Mouse (Mus musculus) intestine, embryonic 14.5 days (tissue): Measurements from ENCODE around the gene Plxna4. TPM values are rescaled to one million over a fixed set of nuclear protein-coding genes. Genes with fewer than 3 reads are reported as not detected.

Source experiments
- ATAC-seq: fragments of 200-750 bp; cut with Nextera tagmentation; replicated peaks from 2 replicates; pipeline ENCODE4 v1.8.0; 2017; ENCODE audit warnings: low read depth, moderate number of reproducible peaks, moderate TSS enrichment, moderate library complexity; ENCODE audit not compliant: low FRiP score, low TSS enrichment
- DNase-seq: peaks from one replicate; pipeline ENCODE4 v3.0.0-alpha.2; 2018; ENCODE audit warnings: low spot score
- H3K27ac ChIP-seq: fragments of 300-500 bp; sonication (generic); 2 replicates; pipeline ENCODE4 v1.5.1; 2014; ENCODE audit warnings: low read depth, mild to moderate bottlenecking, control low read depth
- H3K27me3 ChIP-seq: fragments of 300-500 bp; sonication (generic); replicated peaks from 2 replicates; pipeline ENCODE4 v1.6.1; 2014; ENCODE audit warnings: low read length, control low read depth; ENCODE audit not compliant: control insufficient read depth, insufficient read depth
- H3K36me3 ChIP-seq: fragments of 300-500 bp; sonication (generic); 2 replicates; pipeline ENCODE4 v1.6.1; 2014; ENCODE audit warnings: low read length, control low read depth; ENCODE audit not compliant: control insufficient read depth, insufficient read depth
- H3K4me1 ChIP-seq: fragments of 300-500 bp; sonication (generic); replicated peaks from 2 replicates; pipeline ENCODE4 v1.6.1; 2014; ENCODE audit warnings: low read length, control low read depth, mixed read lengths; ENCODE audit not compliant: control insufficient read depth, insufficient read depth
- H3K4me2 ChIP-seq: fragments of 300-500 bp; sonication (generic); 2 replicates; pipeline ENCODE4 v1.6.1; 2014; ENCODE audit warnings: low read length
- H3K4me3 ChIP-seq: fragments of 300-500 bp; sonication (generic); 2 replicates; pipeline ENCODE4 v1.5.1; 2014; ENCODE audit warnings: low read depth, low read length, control low read depth, mixed read lengths
- H3K9ac ChIP-seq: fragments of 300-500 bp; sonication (generic); 2 replicates; pipeline ENCODE4 v1.6.1; 2014; ENCODE audit warnings: mild to moderate bottlenecking, low read length
- H3K9me3 ChIP-seq: fragments of 300-500 bp; sonication (generic); 2 replicates; pipeline ENCODE4 v1.6.1; 2016; ENCODE audit warnings: low read length, control low read depth; ENCODE audit not compliant: control insufficient read depth
- WGBS: fragments of 180-500 bp; shearing (Covaris S2); extraction: QIAGEN DNeasy Blood & Tissue Kit; methylation state at CpG from one replicate; pipeline ENCODE4 v1.1.7; 2014; 5-methylcytosine and 5-hydroxymethylcytosine counted together
- polyA plus RNA-seq: library from polyadenylated mRNA; unstranded; fragments of >200 nt; fragmentation: Nextera tagmentation; extraction: Ambion mirVana; gene quantifications from 2 replicates; pipeline ENCODE4 v1.2.1, GENCODE M21; 2014

The Plxna4 gene
- polyA plus RNA-seq, 1 experiment from 2014 or later, result 4.7 TPM

DNA sequence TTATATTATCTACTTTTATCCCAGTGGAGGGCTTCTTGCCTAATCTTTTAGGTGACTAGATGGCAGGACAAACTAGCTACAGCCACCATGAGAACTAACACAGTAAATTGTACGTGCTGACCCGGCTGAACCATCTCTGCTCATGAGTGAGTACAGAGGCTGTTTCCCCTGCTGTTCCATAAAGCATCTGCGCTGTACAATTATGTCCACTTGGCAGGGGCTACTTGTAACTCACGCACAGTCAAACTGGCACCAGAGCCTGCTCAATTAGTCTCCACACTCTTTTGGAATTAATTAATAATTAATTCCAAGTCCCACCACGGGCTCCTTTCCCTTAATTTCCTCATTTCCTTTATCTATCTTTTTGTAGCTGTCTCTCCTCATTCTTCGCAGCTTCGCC is 335.8 kb downstream of the Plxna4 start:
- Histone ChIP-seq H3K27me3 (no peaks in the 10 kb centered on the region), H3K4me1 (no peaks in the 10 kb centered on the region), H3K36me3 (no peaks in the 10 kb centered on the region), H3K4me2 (no peak overlapping the region), H3K9ac (no peak overlapping the region), H3K4me3 (no peak overlapping the region), H3K9me3 (no peaks in the 10 kb centered on the region), H3K27ac (no peak overlapping the region)
- ATAC-seq (no peak), DNase-seq (no peak)
- 82% methylated on average over 7 of the region's 7 CpGs for WGBS

DNA sequence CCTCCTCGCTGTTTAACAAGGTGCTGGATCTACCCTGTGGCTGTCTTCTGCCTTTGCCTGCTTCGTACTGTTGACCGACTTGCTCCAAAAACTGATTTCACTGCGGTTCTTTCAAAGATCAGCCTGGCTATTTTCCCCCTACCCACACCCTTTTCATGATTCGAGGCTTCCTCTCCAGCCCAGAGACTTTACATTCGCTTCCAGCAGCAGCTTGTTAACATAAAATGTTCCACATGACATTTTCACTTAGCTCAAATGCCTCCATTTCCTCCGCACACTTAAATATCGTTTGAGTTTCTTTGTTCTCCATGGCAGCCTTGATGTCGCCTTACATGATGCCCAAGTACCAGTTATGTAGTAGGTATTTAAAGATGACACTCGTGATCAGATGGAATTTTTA is 336.3 kb downstream of the Plxna4 start:
- no peak overlapping the region for H3K4me3 ChIP-seq
- no peak overlapping the region for H3K9ac ChIP-seq
- WGBS, result 80% methylated on average over 10 of the region's 10 CpGs
- ATAC-seq (no peak), DNase-seq (no peak)
- no peaks in the 10 kb centered on the region for H3K4me1 ChIP-seq
- no peaks in the 10 kb centered on the region for H3K27me3 ChIP-seq
- H3K9me3 ChIP-seq, result no peaks in the 10 kb centered on the region
- H3K4me2 ChIP-seq, result no peak overlapping the region
- H3K36me3 ChIP-seq, result no peaks in the 10 kb centered on the region
- H3K27ac ChIP-seq, result no peak overlapping the region

DNA sequence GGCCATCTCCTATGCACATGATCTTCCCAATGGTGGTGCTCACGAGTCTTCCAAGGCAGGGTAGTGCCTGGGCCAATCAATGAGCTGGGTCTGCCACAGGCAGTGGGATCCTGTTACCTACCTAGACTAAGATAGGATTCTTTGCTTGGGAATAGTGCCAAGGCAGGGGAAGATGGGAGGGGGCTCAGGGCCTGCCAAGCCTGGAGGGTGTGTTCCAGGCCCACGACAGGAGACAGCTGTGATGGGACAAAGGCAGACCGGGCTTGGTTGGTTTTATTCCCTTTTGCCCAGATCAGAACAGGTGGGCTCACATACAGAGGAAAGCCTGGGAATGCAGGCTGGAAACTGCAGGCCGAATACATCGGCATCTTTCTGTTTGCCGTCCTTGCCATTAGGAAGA is 342.0 kb downstream of the Plxna4 start:
- 62% methylated on average over 6 of the region's 6 CpGs for WGBS
- Histone ChIP-seq H3K36me3 (no peaks in the 10 kb centered on the region), H3K4me1 (no peaks in the 10 kb centered on the region), H3K9me3 (no peaks in the 10 kb centered on the region), H3K27me3 (no peaks in the 10 kb centered on the region), H3K4me3 (no peak overlapping the region), H3K4me2 (no peak overlapping the region), H3K9ac (no peak overlapping the region), H3K27ac (no peak overlapping the region)
- no peak for ATAC-seq
- no peak for DNase-seq

DNA sequence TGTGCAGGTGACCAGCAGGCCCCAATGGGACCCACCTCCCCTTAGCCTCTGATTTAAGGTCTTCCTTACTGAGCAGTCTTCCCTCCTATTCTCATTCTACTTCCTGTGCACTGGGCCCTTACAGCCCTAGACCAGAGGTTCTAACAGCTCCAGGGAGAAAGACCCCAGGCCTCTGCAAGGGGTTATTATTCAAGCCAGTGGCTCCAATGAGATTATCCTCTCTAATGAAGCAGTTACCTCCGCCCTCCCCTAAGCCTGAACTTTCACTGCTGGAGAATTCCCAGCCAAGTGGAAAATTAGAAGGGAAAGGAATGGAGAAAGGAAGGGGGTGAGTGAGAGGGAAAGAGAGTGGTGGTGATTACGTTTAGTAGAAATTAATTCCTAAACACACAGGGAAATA is 345.0 kb downstream of the Plxna4 start:
- DNase-seq (no peak), ATAC-seq (no peak)
- H3K4me1 ChIP-seq, result no peaks in the 10 kb centered on the region
- H3K27ac ChIP-seq, result no peak overlapping the region
- no peaks in the 10 kb centered on the region for H3K9me3 ChIP-seq
- no peaks in the 10 kb centered on the region for H3K27me3 ChIP-seq
- no peak overlapping the region for H3K4me3 ChIP-seq
- H3K4me2 ChIP-seq, result no peak overlapping the region
- 58% methylated on average over 2 of the region's 2 CpGs for WGBS
- no peak overlapping the region for H3K9ac ChIP-seq
- no peaks in the 10 kb centered on the region for H3K36me3 ChIP-seq

DNA sequence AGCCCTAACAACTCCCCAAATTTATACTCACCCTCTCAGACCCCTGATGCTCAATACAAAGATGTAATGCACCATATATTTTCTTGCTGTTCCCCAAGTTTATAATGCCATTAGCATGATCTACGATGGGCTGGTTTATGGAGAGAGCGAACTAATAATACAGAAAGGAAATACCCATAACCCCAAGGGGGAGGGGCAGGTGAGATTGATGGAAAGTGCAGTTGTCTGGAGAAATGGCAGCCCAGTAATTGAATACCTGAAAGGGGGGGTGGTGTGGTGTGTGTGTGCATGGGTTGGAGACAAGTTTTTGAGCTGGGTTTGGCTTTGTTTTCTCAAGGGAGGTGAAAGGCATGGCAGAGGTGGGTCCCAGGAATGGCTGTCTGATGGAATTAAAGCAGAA is 356.6 kb downstream of the Plxna4 start:
- ATAC-seq (no peak), DNase-seq (no peak)
- Histone ChIP-seq H3K4me2 (no peak overlapping the region), H3K27me3 (no peaks in the 10 kb centered on the region), H3K27ac (no peak overlapping the region), H3K9me3 (no peaks in the 10 kb centered on the region), H3K9ac (no peak overlapping the region), H3K4me3 (no peak overlapping the region), H3K36me3 (no peaks in the 10 kb centered on the region), H3K4me1 (no peaks in the 10 kb centered on the region)
- 81% methylated on average over 2 of the region's 2 CpGs for WGBS

DNA sequence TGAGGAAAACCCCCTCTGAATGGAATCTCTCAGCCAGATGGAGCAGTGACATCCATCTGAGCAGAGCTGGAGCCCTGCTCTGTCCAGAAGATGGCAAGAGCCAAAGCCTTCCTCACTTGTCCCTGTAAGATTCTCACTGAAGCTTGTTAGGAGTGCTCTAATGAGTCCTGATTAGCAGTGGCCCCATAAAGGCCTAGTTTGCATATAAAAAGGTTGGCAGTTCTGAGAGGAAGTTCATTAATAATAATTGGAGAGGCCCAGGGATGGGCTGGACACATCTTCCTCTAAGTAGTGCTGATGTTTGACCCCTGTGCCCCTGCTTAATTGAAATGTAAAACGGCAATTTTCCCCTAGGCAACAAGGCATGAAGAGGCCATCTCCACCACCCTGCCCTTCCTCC is 361.4 kb downstream of the Plxna4 start:
- Histone ChIP-seq H3K9ac (no peak overlapping the region), H3K27ac (no peak overlapping the region), H3K4me1 (no peaks in the 10 kb centered on the region), H3K4me3 (no peak overlapping the region), H3K36me3 (no peaks in the 10 kb centered on the region), H3K9me3 (no peaks in the 10 kb centered on the region), H3K4me2 (no peak overlapping the region), H3K27me3 (no peaks in the 10 kb centered on the region)
- no peak for ATAC-seq
- 57% methylated on average over 1 of the region's 1 CpGs for WGBS
- no peak for DNase-seq

DNA sequence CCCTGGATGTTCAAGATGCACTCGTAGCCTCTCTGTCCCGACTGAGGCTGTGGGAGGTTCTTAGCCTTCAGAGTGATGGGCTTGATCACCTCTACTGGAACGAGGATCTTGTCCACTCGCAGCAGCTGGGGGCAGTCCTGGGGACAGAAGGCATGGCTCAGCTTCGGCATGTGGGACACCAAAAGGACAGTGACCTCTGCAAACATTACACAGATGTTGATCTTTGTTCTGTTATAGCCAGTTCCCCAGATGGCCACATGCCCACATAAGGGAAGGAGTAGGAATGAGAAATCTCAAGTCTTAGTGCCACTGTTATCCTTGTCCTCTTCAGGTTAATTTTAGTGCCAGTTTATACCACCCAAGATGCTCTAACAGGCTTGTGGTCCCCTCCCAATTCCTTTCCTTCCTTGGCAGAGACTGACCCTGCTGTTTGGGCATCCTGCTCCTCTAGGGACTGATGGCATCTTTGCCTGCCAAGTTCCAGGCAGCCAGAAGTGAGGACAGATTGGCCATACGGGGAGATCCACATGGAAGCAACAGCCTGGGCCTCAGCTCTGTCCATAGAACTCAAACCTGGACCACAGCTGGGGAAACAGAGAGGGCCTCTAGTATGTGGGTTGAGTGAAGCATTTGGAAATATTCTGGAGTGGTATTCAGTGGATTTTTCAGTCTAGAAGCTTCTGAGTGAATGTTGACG is 363.8 kb downstream of the Plxna4 start:
- Histone ChIP-seq H3K4me3 (no peak overlapping the region), H3K27ac (no peak overlapping the region), H3K36me3 (no peaks in the 10 kb centered on the region), H3K9ac (no peak overlapping the region), H3K4me1 (no peaks in the 10 kb centered on the region), H3K27me3 (no peaks in the 10 kb centered on the region), H3K9me3 (no peaks in the 10 kb centered on the region), H3K4me2 (no peak overlapping the region)
- ATAC-seq, result no peak
- WGBS, result 81% methylated on average over 7 of the region's 7 CpGs
- DNase-seq, result no peak

DNA sequence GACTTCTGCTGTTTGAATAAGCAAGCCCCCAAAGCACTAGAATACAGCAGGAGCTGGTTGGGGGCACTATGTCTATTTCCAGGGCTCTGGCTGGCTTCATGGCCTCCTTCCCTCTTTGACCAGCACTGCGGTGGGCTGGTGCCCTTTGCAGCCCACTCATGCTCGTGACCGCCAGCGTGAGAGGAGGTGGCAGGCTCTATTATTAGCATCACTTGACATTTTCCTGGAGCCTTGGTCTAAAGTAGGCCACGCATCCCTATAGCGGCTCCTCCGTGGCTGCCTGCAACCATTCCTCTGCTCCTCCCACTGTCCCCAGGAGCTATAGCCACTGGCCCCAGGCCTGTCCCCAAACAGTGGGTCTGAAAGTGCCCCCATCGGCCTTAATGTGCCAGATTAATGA is 367.2 kb downstream of the Plxna4 start:
- H3K9me3 ChIP-seq, result no peaks in the 10 kb centered on the region
- H3K27ac ChIP-seq, result no peak overlapping the region
- no peaks in the 10 kb centered on the region for H3K4me1 ChIP-seq
- no peaks in the 10 kb centered on the region for H3K27me3 ChIP-seq
- ATAC-seq, result no peak
- H3K4me2 ChIP-seq, result no peak overlapping the region
- no peak overlapping the region for H3K4me3 ChIP-seq
- WGBS, result 79% methylated on average over 8 of the region's 8 CpGs
- DNase-seq, result no peak
- no peaks in the 10 kb centered on the region for H3K36me3 ChIP-seq
- no peak overlapping the region for H3K9ac ChIP-seq

DNA sequence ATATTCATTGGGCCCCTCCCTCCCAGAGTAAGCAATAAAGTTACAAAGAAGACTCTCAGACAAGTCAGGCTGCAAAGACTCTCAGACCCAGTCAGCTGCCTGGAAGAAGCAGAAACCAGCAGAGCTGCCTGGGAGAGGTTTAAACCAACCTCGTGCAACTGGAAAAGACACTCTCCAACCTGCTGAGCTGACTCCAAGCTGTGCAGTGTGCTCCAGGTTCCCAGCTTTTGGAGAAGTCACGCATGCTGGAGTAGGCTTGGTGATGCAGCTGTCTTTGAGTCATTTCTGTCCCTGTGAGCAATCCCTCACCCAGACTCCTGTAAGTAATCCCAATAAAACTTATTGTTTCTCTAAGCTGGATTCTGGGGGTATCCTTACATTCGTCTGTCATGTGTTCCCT is 369.4 kb downstream of the Plxna4 start:
- Histone ChIP-seq H3K4me3 (no peak overlapping the region), H3K9ac (no peak overlapping the region), H3K9me3 (no peaks in the 10 kb centered on the region), H3K27ac (no peak overlapping the region), H3K27me3 (no peaks in the 10 kb centered on the region), H3K4me2 (no peak overlapping the region), H3K4me1 (no peaks in the 10 kb centered on the region), H3K36me3 (no peaks in the 10 kb centered on the region)
- no peak for DNase-seq
- 75% methylated on average over 3 of the region's 3 CpGs for WGBS
- ATAC-seq, result no peak
